Mouse (Mus musculus) ES-E14 (cell line): ENCODE measurements around the gene Fiz1. TPM values are rescaled to one million over a fixed set of nuclear protein-coding genes. Genes with fewer than 3 reads are reported as not detected.
"Not testable (repeated sequence)": the region's sequence is repeated elsewhere in the genome, so short reads cannot be mapped to it uniquely, and the experiment has no call there.

ENCODE experiments used
- DNase-seq: peaks from one replicate; pipeline ENCODE4 v3.0.0-alpha.2; 2013; ENCODE audit warnings: low read depth, low spot score
- H3K27ac ChIP-seq: 2 replicates; pipeline ENCODE4 v1.5.1; 2012; ENCODE audit warnings: low read depth, mild to moderate bottlenecking, low read length, moderate library complexity, mixed read lengths; ENCODE audit not compliant: poor library complexity, insufficient read depth, severe bottlenecking
- H3K36me3 ChIP-seq: 2 replicates; pipeline ENCODE4 v1.6.1; 2012; ENCODE audit warnings: mild to moderate bottlenecking, low read length, moderate library complexity, mixed read lengths; ENCODE audit not compliant: control insufficient read depth, poor library complexity, insufficient read depth, severe bottlenecking
- H3K4me1 ChIP-seq, 2 experiments: fragments of 150-350 bp in 1 of 2; sonication (generic) in 1 of 2; 2 replicates each; pipeline ENCODE4 v1.6.1; 2012; ENCODE audit warnings: low read length in 2 of 2, mild to moderate bottlenecking in 1 of 2, mixed read lengths in 1 of 2; ENCODE audit not compliant: control insufficient read depth in 2 of 2, insufficient read depth in 2 of 2, poor library complexity in 1 of 2
- H3K4me3 ChIP-seq, 2 experiments: fragments of 150-350 bp in 1 of 2; sonication (generic) in 1 of 2; 2 replicates each; pipeline ENCODE4 v1.5.1; 2012; ENCODE audit warnings: low read length in 2 of 2, low read depth in 1 of 2, mild to moderate bottlenecking in 1 of 2, mixed read lengths in 1 of 2; ENCODE audit not compliant: insufficient read depth in 1 of 2, poor library complexity in 1 of 2, severe bottlenecking in 1 of 2
- H3K9ac ChIP-seq: 2 replicates; pipeline ENCODE4 v1.6.1; 2012; ENCODE audit warnings: low read depth, mild to moderate bottlenecking, low read length, mixed read lengths; ENCODE audit not compliant: poor library complexity, insufficient read depth, severe bottlenecking
- H3K9me3 ChIP-seq: fragments of 150-350 bp; sonication (generic); 2 replicates; pipeline ENCODE4 v1.6.1; 2012; ENCODE audit warnings: low read depth, mild to moderate bottlenecking, low read length; ENCODE audit not compliant: control insufficient read depth, insufficient read depth
- CHD2 ChIP-seq: IDR thresholded peaks from 2 replicates; pipeline ENCODE4 v1.6.1; 2014; ENCODE audit warnings: mild to moderate bottlenecking, low read depth, low read length, inconsistent platforms
- HCFC1 ChIP-seq: IDR thresholded peaks from 2 replicates; pipeline ENCODE4 v1.6.1; 2012; ENCODE audit warnings: low read length, inconsistent platforms, borderline replicate concordance; ENCODE audit not compliant: insufficient read depth
- MAFK ChIP-seq: IDR thresholded peaks from 2 replicates; pipeline ENCODE4 v1.6.1; 2014; ENCODE audit warnings: mild to moderate bottlenecking, low read depth, low read length, inconsistent platforms; ENCODE audit not compliant: insufficient read depth
- ZC3H11A ChIP-seq: IDR thresholded peaks from 2 replicates; pipeline ENCODE4 v1.6.1; 2012; ENCODE audit warnings: low read depth, mild to moderate bottlenecking, inconsistent platforms, low read length, borderline replicate concordance
- ZNF384 ChIP-seq: IDR thresholded peaks from 2 replicates; pipeline ENCODE4 v1.6.1; 2012; ENCODE audit warnings: low read depth, low read length, inconsistent platforms
- in situ Hi-C, 2 experiments: fragments of 600-800 bp; cut with MboI; formaldehyde crosslinking; loops; one replicate each; pipeline ENCODE4 v1.15.1; 2025; ENCODE audit warnings: low sequenced_read_pairs in 2 of 2, inconsistent platforms in 1 of 2; ENCODE audit not compliant: unreplicated experiment in 2 of 2
- total RNA-seq: library from RNA; depleted of rRNA; stranded (reverse); fragments of 300-350 nt; gene quantifications from 2 replicates; pipeline ENCODE4 v1.2.3, GENCODE M21; 2012

Fiz1 gene
- total RNA-seq, 1 experiment, result 47.4 TPM

- no peak for DNase-seq
- TF ChIP-seq HCFC1 (no peak), MAFK (no peak), CHD2 (no peak), ZNF384 (no peak), ZC3H11A (no peak)
- in situ Hi-C loops, result no loop called here
- peaks cover 0 to 12% of the 10 kb centered on the region in 2 experiments; a peak in 1 of 4 replicates for H3K4me1 ChIP-seq
- H3K9me3 ChIP-seq, result no peaks in the 10 kb centered on the region
- peak overlapping the region; percentile 50 for H3K9ac ChIP-seq
- peaks cover 5% of the 10 kb centered on the region; the same call in 1 of the 2 replicates for H3K36me3 ChIP-seq
- peak overlapping the region; percentile 59 to 63 for H3K4me3 ChIP-seq
- H3K27ac ChIP-seq, result no peak overlapping the region
Measured at GRCm38 (mm10) chr7:5029946-5030345, 15.4 kb upstream of the Fiz1 start.

- Histone ChIP-seq H3K9ac (peak overlapping the region; percentile 50; the same call in 1 of the 2 replicates), H3K27ac (no peak overlapping the region), H3K9me3 (no peaks in the 10 kb centered on the region), H3K36me3 (peaks cover 9% of the 10 kb centered on the region; the same call in 1 of the 2 replicates), H3K4me1 (peaks cover 0 to 13% of the 10 kb centered on the region in 2 experiments; a peak in 1 of 4 replicates), H3K4me3 (peak overlapping the region; percentile 59 to 63)
- TF ChIP-seq HCFC1 (no peak), CHD2 (no peak), ZNF384 (no peak), ZC3H11A (no peak), MAFK (no peak)
- in situ Hi-C loops, result no loop called here
- DNase-seq, result no peak
Measured at GRCm38 (mm10) chr7:5029543-5029942, 15.0 kb upstream of the Fiz1 start.

- Histone ChIP-seq H3K4me3 (peak overlapping the region; percentile 59 to 97), H3K27ac (no peak overlapping the region; the same call in 1 of the 2 replicates), H3K4me1 (peaks cover 4 to 16% of the 10 kb centered on the region in 2 experiments; a peak in 3 of 4 replicates), H3K9me3 (no peaks in the 10 kb centered on the region), H3K36me3 (peaks cover 16% of the 10 kb centered on the region; the same call in 1 of the 2 replicates), H3K9ac (peak overlapping the region; percentile 95; the same call in 1 of the 2 replicates)
- TF ChIP-seq ZNF384, result no peak
- no peak for TF ChIP-seq MAFK
- TF ChIP-seq CHD2, result no peak
- no peak for TF ChIP-seq HCFC1
- no peak for TF ChIP-seq ZC3H11A
- no peak for DNase-seq
- in situ Hi-C loops, result no loop called here
Measured at GRCm38 (mm10) chr7:5021197-5021596, 6.7 kb upstream of the Fiz1 start.

- no peak for DNase-seq
- TF ChIP-seq MAFK (no peak), ZNF384 (no peak), CHD2 (no peak), ZC3H11A (no peak), HCFC1 (no peak)
- Histone ChIP-seq H3K27ac (peak overlapping the region; percentile 94), H3K9ac (peak overlapping the region; percentile 95), H3K36me3 (peaks cover 16% of the 10 kb centered on the region; the same call in 1 of the 2 replicates), H3K4me1 (peaks cover 4 to 16% of the 10 kb centered on the region in 2 experiments; a peak in 3 of 4 replicates), H3K9me3 (no peaks in the 10 kb centered on the region), H3K4me3 (peak overlapping the region; percentile 59 to 97)
- in situ Hi-C loops, result no loop called here
Measured at GRCm38 (mm10) chr7:5020685-5021084, 6.2 kb upstream of the Fiz1 start.

- no peak for TF ChIP-seq MAFK
- 0 out of 2 replicates have a peak, but pooled peaks have one; percentile 65 for TF ChIP-seq HCFC1
- H3K9me3 ChIP-seq, result no peaks in the 10 kb centered on the region
- peaks cover 16% of the 10 kb centered on the region; the same call in 1 of the 2 replicates for H3K36me3 ChIP-seq
- peaks cover 4 to 16% of the 10 kb centered on the region in 2 experiments; a peak in 3 of 4 replicates for H3K4me1 ChIP-seq
- DNase-seq, result peak; percentile 98
- H3K27ac ChIP-seq, result peak within 1 kb of the TSS; percentile 94
- peak within 1 kb of the TSS; percentile 95 for H3K9ac ChIP-seq
- in situ Hi-C loops, result no loop called here
- H3K4me3 ChIP-seq, result peak within 1 kb of the TSS; percentile 59 to 97
Measured at GRCm38 (mm10) chr7:5020000-5020681, 5.6 kb upstream of the Fiz1 start, which contains the start of the genes Zfp865 and Ccdc106. Zfp865 (plus strand) TSS chr7:5020376. Ccdc106 (plus strand) TSS chr7:5020553.

- DNase-seq, in situ Hi-C loops, H3K9me3 ChIP-seq: not testable (repeated sequence)
- peak overlapping the region; percentile 39; the same call in 1 of the 2 replicates for H3K9ac ChIP-seq
- H3K27ac ChIP-seq, result peak overlapping the region; percentile 94; the same call in 1 of the 2 replicates
- H3K4me1 ChIP-seq, result peaks cover 4 to 15% of the 10 kb centered on the region in 2 experiments; a peak in 3 of 4 replicates
- peaks cover 13% of the 10 kb centered on the region; the same call in 1 of the 2 replicates for H3K36me3 ChIP-seq
- H3K4me3 ChIP-seq, result peak overlapping the region; percentile 59 to 97
Measured at GRCm38 (mm10) chr7:5019576-5019975, 5.1 kb upstream of the Fiz1 start.
